17 mouse cellular contexts compared by ENCODE assay signal in genomic region chr9:69134604-69135003, GRCm38 (mm10).
DNase-seq lines count a peak whose midpoint lies in the region; ATAC-seq and TF ChIP-seq lines count a peak whose summit lies in the region.
"Had no signal": no experiment of that assay in that cellular context is flagged by ENCODE, and none has a peak within 500 bp of the region (broad histone marks: within the 10 kb centered on the region; RNA-seq: fewer than 3 reads in every experiment).

No protein-coding gene starts in this region.

- no peak overlapping the region for H3K27ac ChIP-seq in cerebellum, adult 2 months (ENCODE audit: insufficient read depth, low read length)
- peak overlapping the region; percentile 80 for H3K27ac ChIP-seq in limb, embryonic 10.5 days
- H3K27ac ChIP-seq: hindbrain, embryonic 10.5 days; liver, embryonic 15.5 days; neural tube, embryonic 12.5 days; stomach, postnatal 0 days had no signal

- ATAC-seq in cerebellum, adult (ENCODE audit: insufficient number of reproducible peaks, low FRiP score, low TSS enrichment) = no peak
- ATAC-seq: inflammation-experienced regulatory T-cells, adult 6 months had no signal

- H3K36me3 ChIP-seq in limb, embryonic 10.5 days = no peaks in the 10 kb centered on the region
- H3K36me3 ChIP-seq: hindbrain, embryonic 10.5 days; limb, embryonic 12.5 days; liver, embryonic 15.5 days; neural tube, embryonic 12.5 days had no signal

- no peaks in the 10 kb centered on the region for H3K9me3 ChIP-seq in limb, embryonic 10.5 days (replicated peaks)
- H3K9me3 ChIP-seq: hindbrain, embryonic 10.5 days; limb, embryonic 12.5 days; liver, embryonic 15.5 days; megakaryocyte, embryonic 14.5 days; neural tube, embryonic 12.5 days had no signal

- peaks cover 41% of the 10 kb centered on the region for H3K4me1 ChIP-seq in cerebellum, adult 2 months (ENCODE audit: control insufficient read depth, insufficient read depth, low read length)
- H3K4me1 ChIP-seq in limb, embryonic 10.5 days = peaks cover 35% of the 10 kb centered on the region
- H3K4me1 ChIP-seq: liver, embryonic 15.5 days; neural tube, embryonic 12.5 days had no signal

- WGBS in cerebellum, adult 2 months = 65% methylated on average over 9 of the region's 9 CpGs
- WGBS in limb, embryonic 10.5 days = 89% methylated on average over 9 of the region's 9 CpGs

- H3K4me3 ChIP-seq in cerebellum, adult 2 months (replicated peaks; ENCODE audit: insufficient read depth, low read depth, low read length) = no peak overlapping the region
- H3K4me3 ChIP-seq in limb, embryonic 10.5 days = no peak overlapping the region
- H3K4me3 ChIP-seq: hindbrain, embryonic 10.5 days; limb, embryonic 12.5 days; liver, embryonic 15.5 days; megakaryocyte, embryonic 14.5 days; neural tube, embryonic 12.5 days had no signal

- DNase-seq in cerebellum, adult 2 months = peak; percentile 39 to 53
- peak; percentile 23 for DNase-seq in left cerebral cortex, postnatal 4 days
- DNase-seq in left cerebral cortex, adult 11 months (ENCODE audit: low spot score) = no peak
- DNase-seq in gastrocnemius, postnatal 25 days = peak; percentile 77
- no peak for DNase-seq in limb, embryonic 10.5 days (ENCODE audit: low spot score)
- DNase-seq in frontal cortex, postnatal 36 days (ENCODE audit: low spot score in 2 of 2) = no peak
- no peak for DNase-seq in retina, embryonic 14.5 days (ENCODE audit: low spot score)
- DNase-seq: adrenal gland, postnatal 10 days; thymus, postnatal 4 days had no signal

- no peaks in the 10 kb centered on the region for H3K27me3 ChIP-seq in cerebellum, adult 2 months (ENCODE audit: control insufficient read depth, insufficient read depth, low read length)
- H3K27me3 ChIP-seq in limb, embryonic 10.5 days (ENCODE audit: low read depth, poor library complexity, severe bottlenecking) = peaks cover 48% of the 10 kb centered on the region
- H3K27me3 ChIP-seq: liver, embryonic 15.5 days; neural tube, embryonic 12.5 days had no signal

- no peak for TF ChIP-seq CTCF in cerebellum, adult 2 months (IDR thresholded peaks at IDR 0.05; ENCODE audit: borderline replicate concordance, insufficient read depth, low read depth, low read length)

- TF ChIP-seq POLR2A in cerebellum, adult 2 months (IDR thresholded peaks at IDR 0.05; ENCODE audit: borderline replicate concordance, insufficient read depth, low read length) = no peak

- intact Hi-C loops in left cerebral cortex, postnatal 4 days (cut with DNase I) = no loop called here

Comparison
In these comparisons a context has a peak if more than half of its experiments do, and no peak if none do; other contexts are left out.
1. DNase-seq: peak in cerebellum, adult 2 months (2 of 2), left cerebral cortex, postnatal 4 days (single experiment) and gastrocnemius, postnatal 25 days (single experiment); none in left cerebral cortex, adult 11 months (single experiment), limb, embryonic 10.5 days (single experiment), frontal cortex, postnatal 36 days (0 of 2) and retina, embryonic 14.5 days (single experiment).